Mouse (Mus musculus): ENCODE data around the gene Olfr1431. TPM values are rescaled to one million over a fixed set of nuclear protein-coding genes. Genes with fewer than 3 reads are reported as not detected.

Olfr1431 gene
- not detected in 2 replicates for polyA plus RNA-seq (2015; fragmentation: Nextera tagmentation; extraction: Ambion mirVana)

DNA sequence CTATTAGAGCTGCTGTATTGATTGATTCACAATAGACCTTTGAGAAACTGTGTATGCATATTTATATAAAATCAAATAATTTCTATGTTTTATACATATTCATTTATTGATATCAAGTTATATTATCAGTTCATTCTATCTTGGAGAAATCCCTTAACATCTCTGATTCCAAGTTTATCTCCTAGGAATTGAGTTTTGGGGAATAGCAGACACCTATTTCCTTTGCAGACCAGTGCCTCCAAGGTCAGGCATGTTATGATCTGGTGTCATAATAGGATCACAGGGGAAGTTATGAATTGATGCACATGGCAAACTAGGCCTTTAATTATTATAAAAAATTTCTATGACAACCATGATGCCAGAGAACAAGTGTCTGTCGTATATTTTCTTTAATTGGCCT lies at the start of gene Olfr1431:
Gene Olfr1431, plus strand, starts transcription at position 301 of the 400 bp plus-strand sequence.

DNA sequence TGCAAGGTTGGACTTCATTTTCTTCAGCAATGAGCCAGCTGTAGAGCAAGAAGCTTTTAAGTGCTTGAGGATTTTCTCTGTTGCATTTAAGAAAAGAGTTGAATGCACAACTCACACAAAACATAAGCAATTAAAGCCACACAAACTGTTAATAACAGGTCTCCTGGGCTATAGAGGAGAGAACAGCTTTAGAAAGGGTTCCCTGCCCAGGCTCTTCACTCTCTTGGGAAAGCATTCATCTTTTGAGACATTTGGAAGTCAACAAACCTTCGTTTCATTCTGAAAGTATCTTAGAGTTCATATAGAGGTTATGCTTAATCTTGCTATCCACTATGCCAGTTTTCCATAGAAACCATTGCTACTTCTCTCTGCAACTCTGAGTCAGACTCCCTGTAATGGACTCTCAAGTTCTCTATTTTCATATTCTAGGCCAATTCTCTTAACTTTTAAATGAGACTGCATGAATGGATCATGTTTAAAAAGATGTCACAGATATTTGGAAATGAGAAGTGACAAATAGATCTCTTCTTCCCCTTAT lies 30.3 kb upstream of the Olfr1431 start, which contains the start of gene Olfr1555-ps1:
Gene Olfr1555-ps1, minus strand, starts transcription at position 51 of the 538 bp plus-strand sequence.

DNA sequence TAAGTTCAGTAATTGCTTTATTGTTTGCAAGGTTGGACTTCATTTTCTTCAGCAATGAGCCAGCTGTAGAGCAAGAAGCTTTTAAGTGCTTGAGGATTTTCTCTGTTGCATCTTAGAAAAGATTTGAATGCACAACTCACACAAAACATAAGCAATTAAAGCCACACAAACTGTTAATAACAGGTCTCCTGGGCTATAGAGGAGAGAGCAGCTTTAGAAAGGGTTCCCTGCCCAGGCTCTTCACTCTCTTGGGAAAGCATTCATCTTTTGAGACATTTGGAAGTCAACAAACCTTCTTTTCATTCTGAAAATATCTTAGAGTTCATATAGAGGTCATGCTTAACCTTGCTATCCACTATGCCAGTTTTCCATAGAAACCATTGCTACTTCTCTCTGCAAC lies 32.1 kb downstream of the Olfr1431 start, which contains the start of gene Olfr1432:
Gene Olfr1432, minus strand, starts transcription at position 101 of the 400 bp plus-strand sequence.

DNA sequence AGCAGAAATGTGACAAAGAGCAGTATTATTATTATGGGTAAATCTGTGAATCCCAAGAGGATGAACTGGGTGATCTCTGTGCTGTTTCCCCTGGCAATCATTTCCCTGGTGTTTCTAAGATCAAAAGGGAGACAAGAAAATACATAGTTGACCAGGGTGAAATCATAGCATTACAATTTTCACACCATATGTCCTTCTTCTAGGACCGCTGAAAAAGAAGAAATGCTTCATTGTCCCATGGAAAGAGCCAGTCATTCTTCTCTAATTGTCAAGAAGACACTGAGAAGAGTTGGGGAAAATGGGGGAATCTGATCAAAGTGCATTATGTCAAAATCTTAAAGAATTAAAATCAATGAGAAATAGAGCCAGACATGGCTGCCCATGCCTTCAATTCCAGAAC lies 41.1 kb downstream of the Olfr1431 start, which contains the start of gene Olfr262:
Gene Olfr262, minus strand, starts transcription at position 101 of the 400 bp plus-strand sequence.

DNA sequence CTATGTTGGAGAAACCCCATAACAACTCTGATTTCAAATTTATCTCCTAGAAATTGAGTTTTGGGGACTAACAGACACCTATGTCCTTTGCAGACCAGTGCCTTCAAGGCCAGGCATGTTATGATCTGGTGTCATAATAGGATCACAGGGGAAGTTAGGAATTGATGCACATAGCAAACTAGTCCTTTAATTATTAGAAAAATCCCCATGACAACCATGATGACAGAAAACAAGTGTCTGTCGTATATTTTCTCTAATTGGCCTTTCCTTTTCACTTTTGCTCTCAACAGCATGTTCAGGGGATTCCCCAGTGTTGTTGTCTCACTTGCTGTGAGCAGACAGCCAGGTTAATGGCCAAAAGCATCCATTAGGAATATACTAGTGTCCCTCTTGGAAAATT lies 60.3 kb downstream of the Olfr1431 start, which contains the start of gene Olfr235:
Gene Olfr235, plus strand, starts transcription at position 301 of the 400 bp plus-strand sequence.

Other genes starting within 250 kb of the Olfr1431 start
- gene Osbp, start 234.7 kb upstream of the Olfr1431 start, polyA plus RNA-seq (2015; fragmentation: Nextera tagmentation; extraction: Ambion mirVana): 3.9 and 4.6 TPM in 2 replicates
- gene Olfr1423, start 159.3 kb upstream of the Olfr1431 start, polyA plus RNA-seq (2015; fragmentation: Nextera tagmentation; extraction: Ambion mirVana): not detected in 2 replicates
- not detected in 2 replicates for gene Olfr1424, start 138.0 kb upstream of the Olfr1431 start, polyA plus RNA-seq (2015; fragmentation: Nextera tagmentation; extraction: Ambion mirVana)
- not detected in 2 replicates for gene Olfr1425, start 122.9 kb upstream of the Olfr1431 start, polyA plus RNA-seq (2015; fragmentation: Nextera tagmentation; extraction: Ambion mirVana)
- gene Olfr1426, start 108.6 kb upstream of the Olfr1431 start, polyA plus RNA-seq (2015; fragmentation: Nextera tagmentation; extraction: Ambion mirVana): not detected in 2 replicates
- not detected in 2 replicates for gene Olfr1427, start 97.3 kb upstream of the Olfr1431 start, polyA plus RNA-seq (2015; fragmentation: Nextera tagmentation; extraction: Ambion mirVana)
- not detected in 2 replicates for gene Olfr1428, start 84.7 kb upstream of the Olfr1431 start, polyA plus RNA-seq (2015; fragmentation: Nextera tagmentation; extraction: Ambion mirVana)
- not detected in 2 replicates for gene Olfr76, start 77.4 kb upstream of the Olfr1431 start, polyA plus RNA-seq (2015; fragmentation: Nextera tagmentation; extraction: Ambion mirVana)
- not detected in 2 replicates for gene Olfr1555-ps1, start 30.5 kb upstream of the Olfr1431 start, polyA plus RNA-seq (2015; fragmentation: Nextera tagmentation; extraction: Ambion mirVana)
- not detected in 2 replicates for gene Olfr1432, start 32.0 kb downstream of the Olfr1431 start, polyA plus RNA-seq (2015; fragmentation: Nextera tagmentation; extraction: Ambion mirVana)
- gene Olfr262, start 41.0 kb downstream of the Olfr1431 start, polyA plus RNA-seq (2015; fragmentation: Nextera tagmentation; extraction: Ambion mirVana): not detected in 2 replicates
- not detected in 2 replicates for gene Olfr235, start 60.4 kb downstream of the Olfr1431 start, polyA plus RNA-seq (2015; fragmentation: Nextera tagmentation; extraction: Ambion mirVana)
- not detected in 2 replicates for gene Olfr1434, start 79.2 kb downstream of the Olfr1431 start, polyA plus RNA-seq (2015; fragmentation: Nextera tagmentation; extraction: Ambion mirVana)
- not detected in 2 replicates for gene Olfr1436, start 98.5 kb downstream of the Olfr1431 start, polyA plus RNA-seq (2015; fragmentation: Nextera tagmentation; extraction: Ambion mirVana)
- not detected in 2 replicates for gene Olfr1437, start 124.5 kb downstream of the Olfr1431 start, polyA plus RNA-seq (2015; fragmentation: Nextera tagmentation; extraction: Ambion mirVana)
- gene Olfr1438-ps1, start 135.3 kb downstream of the Olfr1431 start, polyA plus RNA-seq (2015; fragmentation: Nextera tagmentation; extraction: Ambion mirVana): not detected in 2 replicates
- not detected in 2 replicates for gene Olfr1440, start 186.6 kb downstream of the Olfr1431 start, polyA plus RNA-seq (2015; fragmentation: Nextera tagmentation; extraction: Ambion mirVana)
- gene Olfr1441, start 216.8 kb downstream of the Olfr1431 start, polyA plus RNA-seq (2015; fragmentation: Nextera tagmentation; extraction: Ambion mirVana): not detected in 2 replicates
- 0.05 TPM in 1 of 2 replicates, not detected in the other for gene Pfpl, start 227.3 kb downstream of the Olfr1431 start, polyA plus RNA-seq (2015; fragmentation: Nextera tagmentation; extraction: Ambion mirVana)